In the genomic region with DNA sequence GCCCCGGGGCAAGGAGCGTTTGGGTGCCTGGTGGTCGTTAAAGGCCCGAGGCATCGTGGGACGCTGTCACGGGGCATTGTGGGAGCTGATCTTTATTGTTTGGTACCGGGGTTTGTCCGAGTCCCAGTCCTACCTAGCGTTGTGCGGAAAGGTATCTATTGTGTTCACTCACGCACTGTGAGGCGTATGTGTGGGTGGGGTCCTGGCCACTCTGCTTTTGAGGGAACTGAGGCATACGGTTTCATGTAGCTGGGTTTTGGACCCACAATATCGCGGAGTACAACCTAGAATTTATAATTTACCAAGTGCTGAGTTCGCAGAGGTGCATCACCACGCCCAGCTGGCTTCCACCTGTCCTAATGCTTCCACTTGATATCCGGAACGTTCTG, we compare ENCODE assay signal across 9 mouse cellular contexts. TPM values are rescaled to one million over a fixed set of nuclear protein-coding genes. Genes with fewer than 3 reads are reported as not detected.
DNase-seq lines count a peak whose midpoint lies in the region; ATAC-seq and TF ChIP-seq lines count a peak whose summit lies in the region.
"Had no signal": no experiment of that assay in that cellular context is flagged by ENCODE, and none has a peak within 500 bp of the region (broad histone marks: within the 10 kb centered on the region; RNA-seq: fewer than 3 reads in every experiment).

No protein-coding gene starts in this region.

- peak; percentile 2; the same call in 1 of the 2 replicates for ATAC-seq in frontal cortex, adult (ENCODE audit: low TSS enrichment)
- ATAC-seq in forebrain, embryonic 15.5 days (replicated peaks) = peak; percentile 6
- ATAC-seq in liver, embryonic 12.5 days = peak; percentile 14; the same call in 1 of the 2 replicates
- no peak; the same call in 1 of the 2 replicates for ATAC-seq in stomach, postnatal 0 days (ENCODE audit: low FRiP score, low TSS enrichment)

- peaks cover 54% of the 10 kb centered on the region for H3K4me1 ChIP-seq in forebrain, embryonic 15.5 days
- peaks cover 50% of the 10 kb centered on the region for H3K4me1 ChIP-seq in liver, embryonic 12.5 days
- H3K4me1 ChIP-seq in stomach, postnatal 0 days (replicated peaks; ENCODE audit: control insufficient read depth, insufficient read depth) = no peaks in the 10 kb centered on the region

- H3K4me2 ChIP-seq in forebrain, embryonic 15.5 days (replicated peaks) = peak overlapping the region; percentile 52
- peak overlapping the region; percentile 80 for H3K4me2 ChIP-seq in liver, embryonic 12.5 days
- H3K4me2 ChIP-seq in stomach, postnatal 0 days (replicated peaks; ENCODE audit: low read depth) = peak overlapping the region; percentile 91

- DNase-seq in frontal cortex, adult 2 months (ENCODE audit: extremely low spot score in 1 of 2, low spot score in 1 of 2) = no peak
- DNase-seq in stomach, postnatal 0 days (ENCODE audit: low spot score) = no peak
- DNase-seq in thymus, postnatal 14 days = no peak
- no peak for DNase-seq in adrenal gland, adult 2 months

- no peaks in the 10 kb centered on the region for H3K27me3 ChIP-seq in C2C12 (ENCODE audit: control insufficient read depth, insufficient read depth, insufficient read length)
- H3K27me3 ChIP-seq in forebrain, embryonic 15.5 days = no peaks in the 10 kb centered on the region
- peaks cover 33% of the 10 kb centered on the region for H3K27me3 ChIP-seq in liver, embryonic 12.5 days (replicated peaks)
- H3K27me3 ChIP-seq in stomach, postnatal 0 days (ENCODE audit: control insufficient read depth, insufficient read depth, low read length) = no peaks in the 10 kb centered on the region

- TF ChIP-seq EP300 in stomach, postnatal 0 days (optimal IDR thresholded peaks at IDR 0.05) = no peak

- peak overlapping the region; percentile 64 for H3K4me3 ChIP-seq in C2C12 (ENCODE audit: insufficient read depth, poor library complexity, severe bottlenecking)
- peak overlapping the region; percentile 82 for H3K4me3 ChIP-seq in forebrain, embryonic 15.5 days
- peak overlapping the region; percentile 79 for H3K4me3 ChIP-seq in liver, embryonic 12.5 days
- H3K4me3 ChIP-seq in stomach, postnatal 0 days (ENCODE audit: low read depth, low read length) = peak overlapping the region; percentile 68

- H3K9me3 ChIP-seq in forebrain, embryonic 15.5 days = no peaks in the 10 kb centered on the region
- no peaks in the 10 kb centered on the region for H3K9me3 ChIP-seq in liver, embryonic 12.5 days (replicated peaks)
- no peaks in the 10 kb centered on the region for H3K9me3 ChIP-seq in stomach, postnatal 0 days (ENCODE audit: control insufficient read depth, low read length)

- no peak for TF ChIP-seq CTCF in C2C12 (IDR thresholded peaks at IDR 0.05; ENCODE audit: control insufficient read depth, insufficient read depth, insufficient read length)
- TF ChIP-seq CTCF in stomach, postnatal 0 days (IDR thresholded peaks at IDR 0.05; ENCODE audit: low read depth) = no peak

- under 1% methylated on average over 20 of the region's 20 CpGs for WGBS in forebrain, embryonic 15.5 days
- under 1% methylated on average over 20 of the region's 20 CpGs for WGBS in liver, embryonic 12.5 days (ENCODE audit: insufficient replicate concordance)
- 1% methylated on average over 20 of the region's 20 CpGs for WGBS in stomach, postnatal 0 days

- H3K79me3 ChIP-seq in C2C12 (ENCODE audit: low read depth) = peaks cover 20% of the 10 kb centered on the region

- peaks cover 22% of the 10 kb centered on the region for H3K79me2 ChIP-seq in C2C12 (ENCODE audit: control insufficient read depth, insufficient read depth)

- H3K27ac ChIP-seq in forebrain, embryonic 15.5 days (replicated peaks) = peak overlapping the region; percentile 100
- peak overlapping the region; percentile 86 for H3K27ac ChIP-seq in liver, embryonic 12.5 days
- peak overlapping the region; percentile 98 for H3K27ac ChIP-seq in stomach, postnatal 0 days (replicated peaks)

- peaks cover 5% of the 10 kb centered on the region for H3K36me3 ChIP-seq in C2C12 (ENCODE audit: control insufficient read depth, insufficient read depth)
- peaks cover 16% of the 10 kb centered on the region for H3K36me3 ChIP-seq in forebrain, embryonic 15.5 days
- H3K36me3 ChIP-seq in liver, embryonic 12.5 days = no peaks in the 10 kb centered on the region
- no peaks in the 10 kb centered on the region for H3K36me3 ChIP-seq in stomach, postnatal 0 days (ENCODE audit: control insufficient read depth, insufficient read depth, low read length)

- H3ac ChIP-seq in C2C12 (ENCODE audit: control insufficient read depth, insufficient read length, low read depth) = peak overlapping the region; percentile 98

- H3K9ac ChIP-seq in forebrain, embryonic 15.5 days (replicated peaks) = peak overlapping the region; percentile 97
- peak overlapping the region; percentile 86 for H3K9ac ChIP-seq in liver, embryonic 12.5 days
- H3K9ac ChIP-seq in stomach, postnatal 0 days (ENCODE audit: low read length) = peak overlapping the region; percentile 95

TF ChIP-seq in C2C12, 6 proteins besides CTCF, POLR2A, EP300 and RAD21:
- TF ChIP-seq MAX (IDR thresholded peaks at IDR 0.05) = no peak

RNA-seq across cellular contexts. Expression of gene Zfp428, which starts 0.9 kb away (rescaled TPM):
- polyA plus RNA-seq in frontal cortex, adult 2 months (2012; rRNA removed) = 82.8 and 84.1 TPM in 2 replicates
- 53.8 TPM for polyA plus RNA-seq in C2C12 (2012; fragmentation: generic; extraction: Trizol)
- polyA plus RNA-seq in forebrain, embryonic 15.5 days (2015; fragmentation: Nextera tagmentation; extraction: Ambion mirVana) = 296 and 306 TPM in 2 replicates
- polyA plus RNA-seq in liver, embryonic 12.5 days (2016; fragmentation: Nextera tagmentation; extraction: Ambion mirVana) = 12.4 and 14.2 TPM in 2 replicates
- 13.6 and 15.8 TPM in 2 replicates for polyA plus RNA-seq in stomach, postnatal 0 days (2015; fragmentation: Nextera tagmentation; extraction: Ambion mirVana)
- 1 to 10 TPM; 4.2 to 7.2 TPM for total RNA-seq in adrenal gland, adult 2 months (2021)
- 32.1 and 38.3 TPM in 2 replicates for polyA plus RNA-seq in adrenal gland, adult 2 months (2012; rRNA removed)

RNA-seq across cellular contexts. Expression of gene AC161166.1, which starts 4.5 kb away (rescaled TPM):
- not detected in 2 replicates for polyA plus RNA-seq in frontal cortex, adult 2 months (2012; rRNA removed)
- polyA plus RNA-seq in C2C12 (2012; fragmentation: generic; extraction: Trizol) = 0.16 TPM
- polyA plus RNA-seq in forebrain, embryonic 15.5 days (2015; fragmentation: Nextera tagmentation; extraction: Ambion mirVana) = 1.5 and 1.7 TPM in 2 replicates
- polyA plus RNA-seq in liver, embryonic 12.5 days (2016; fragmentation: Nextera tagmentation; extraction: Ambion mirVana) = 0.20 and 0.24 TPM in 2 replicates
- 0.07 and 0.10 TPM in 2 replicates for polyA plus RNA-seq in stomach, postnatal 0 days (2015; fragmentation: Nextera tagmentation; extraction: Ambion mirVana)
- total RNA-seq in adrenal gland, adult 2 months (2021) = not detected
- not detected in 2 replicates for polyA plus RNA-seq in adrenal gland, adult 2 months (2012; rRNA removed)
- total RNA-seq: gastrocnemius, postnatal 36 days had no signal

RNA-seq across cellular contexts. Expression of gene Irgq, which starts 22.8 kb away (rescaled TPM):
- polyA plus RNA-seq in frontal cortex, adult 2 months (2012; rRNA removed) = 46.3 and 46.7 TPM in 2 replicates
- polyA plus RNA-seq in C2C12 (2012; fragmentation: generic; extraction: Trizol) = 7.9 TPM
- polyA plus RNA-seq in forebrain, embryonic 15.5 days (2015; fragmentation: Nextera tagmentation; extraction: Ambion mirVana) = 29.3 and 29.5 TPM in 2 replicates
- polyA plus RNA-seq in liver, embryonic 12.5 days (2016; fragmentation: Nextera tagmentation; extraction: Ambion mirVana) = 2.8 and 3.1 TPM in 2 replicates
- 4.3 and 5.7 TPM in 2 replicates for polyA plus RNA-seq in stomach, postnatal 0 days (2015; fragmentation: Nextera tagmentation; extraction: Ambion mirVana)
- 10 to 100 TPM; 21.2 to 23.7 TPM for total RNA-seq in adrenal gland, adult 2 months (2021)
- polyA plus RNA-seq in adrenal gland, adult 2 months (2012; rRNA removed) = 20.8 and 23.5 TPM in 2 replicates

RNA-seq across cellular contexts. Expression of gene Cadm4, which starts 25.9 kb away (rescaled TPM):
- 225 and 258 TPM in 2 replicates for polyA plus RNA-seq in frontal cortex, adult 2 months (2012; rRNA removed)
- polyA plus RNA-seq in C2C12 (2012; fragmentation: generic; extraction: Trizol) = 160 TPM
- polyA plus RNA-seq in forebrain, embryonic 15.5 days (2015; fragmentation: Nextera tagmentation; extraction: Ambion mirVana) = 70.1 and 76.4 TPM in 2 replicates
- polyA plus RNA-seq in liver, embryonic 12.5 days (2016; fragmentation: Nextera tagmentation; extraction: Ambion mirVana) = 0.28 and 0.35 TPM in 2 replicates
- 3.4 and 4.5 TPM in 2 replicates for polyA plus RNA-seq in stomach, postnatal 0 days (2015; fragmentation: Nextera tagmentation; extraction: Ambion mirVana)
- 1 to 10 TPM; 1.7 to 4.7 TPM for total RNA-seq in adrenal gland, adult 2 months (2021)
- polyA plus RNA-seq in adrenal gland, adult 2 months (2012; rRNA removed) = 6.6 and 7.5 TPM in 2 replicates

RNA-seq across cellular contexts. Expression of gene Pinlyp, which starts 38.2 kb away (rescaled TPM):
- not detected in 2 replicates for polyA plus RNA-seq in frontal cortex, adult 2 months (2012; rRNA removed)
- polyA plus RNA-seq in C2C12 (2012; fragmentation: generic; extraction: Trizol) = 0.23 TPM
- 0.52 TPM in 1 of 2 replicates, not detected in the other for polyA plus RNA-seq in forebrain, embryonic 15.5 days (2015; fragmentation: Nextera tagmentation; extraction: Ambion mirVana)
- not detected in 2 replicates for polyA plus RNA-seq in liver, embryonic 12.5 days (2016; fragmentation: Nextera tagmentation; extraction: Ambion mirVana)
- 61.2 and 62.9 TPM in 2 replicates for polyA plus RNA-seq in stomach, postnatal 0 days (2015; fragmentation: Nextera tagmentation; extraction: Ambion mirVana)
- not detected for total RNA-seq in adrenal gland, adult 2 months (2021)
- polyA plus RNA-seq in adrenal gland, adult 2 months (2012; rRNA removed) = not detected in 2 replicates
- total RNA-seq: gastrocnemius, postnatal 36 days had no signal
